Mouse (Mus musculus): Measurements from ENCODE around the gene 9230104L09Rik.

- no peak for TF ChIP-seq CTCF (IDR thresholded peaks at IDR 0.05; ENCODE audit: low read depth, low read length)
- TF ChIP-seq GATA1 (IDR thresholded peaks at IDR 0.05; ENCODE audit: borderline replicate concordance, low read length), result no peak
- no peak for TF ChIP-seq TAL1 (conservative IDR thresholded peaks at IDR 0.05; ENCODE audit: low read depth, low read length)
These were observed 5.7 kb upstream of the 9230104L09Rik start for GRCm38 (mm10) chr2:148870526-148870925.
